Mouse (Mus musculus) cortical plate, adult 2 months (tissue): ENCODE measurements at regions not wholly inside any gene's neighbourhood (a gene's known extent, or its start where the extent isn't known, plus 50 kb on each side); places are given as distances from the start of the nearest gene placed in this dataset.

ENCODE experiments used
- CTCF ChIP-seq: fragments of 200-500 bp; IDR thresholded peaks from 2 replicates; pipeline ENCODE4 v1.5.1; 2011; ENCODE audit warnings: mild to moderate bottlenecking, control low read depth, low read length; ENCODE audit not compliant: insufficient read depth; ENCODE audit errors: extremely low read depth
- POLR2A ChIP-seq: fragments of 200-500 bp; IDR thresholded peaks from 2 replicates; pipeline ENCODE4 v1.6.1; 2011; ENCODE audit warnings: mild to moderate bottlenecking, low read length, control low read depth; ENCODE audit not compliant: insufficient read depth; ENCODE audit errors: extremely low read depth

GRCm38 (mm10) chr7:70706281-70706680 lies 339.7 kb upstream of the Nr2f2 start:
- no peak for TF ChIP-seq CTCF
- no peak for TF ChIP-seq POLR2A
